Mouse (Mus musculus) ES-E14 (cell line): ENCODE results near the gene Ms4a6d.

Experiments used
- CHD2 ChIP-seq: IDR thresholded peaks from 2 replicates; pipeline ENCODE4 v1.6.1; 2014; ENCODE audit warnings: mild to moderate bottlenecking, low read depth, low read length, inconsistent platforms
- HCFC1 ChIP-seq: IDR thresholded peaks from 2 replicates; pipeline ENCODE4 v1.6.1; 2012; ENCODE audit warnings: low read length, inconsistent platforms, borderline replicate concordance; ENCODE audit not compliant: insufficient read depth
- MAFK ChIP-seq: IDR thresholded peaks from 2 replicates; pipeline ENCODE4 v1.6.1; 2014; ENCODE audit warnings: mild to moderate bottlenecking, low read depth, low read length, inconsistent platforms; ENCODE audit not compliant: insufficient read depth
- ZC3H11A ChIP-seq: IDR thresholded peaks from 2 replicates; pipeline ENCODE4 v1.6.1; 2012; ENCODE audit warnings: low read depth, mild to moderate bottlenecking, inconsistent platforms, low read length, borderline replicate concordance
- ZNF384 ChIP-seq: IDR thresholded peaks from 2 replicates; pipeline ENCODE4 v1.6.1; 2012; ENCODE audit warnings: low read depth, low read length, inconsistent platforms

DNA sequence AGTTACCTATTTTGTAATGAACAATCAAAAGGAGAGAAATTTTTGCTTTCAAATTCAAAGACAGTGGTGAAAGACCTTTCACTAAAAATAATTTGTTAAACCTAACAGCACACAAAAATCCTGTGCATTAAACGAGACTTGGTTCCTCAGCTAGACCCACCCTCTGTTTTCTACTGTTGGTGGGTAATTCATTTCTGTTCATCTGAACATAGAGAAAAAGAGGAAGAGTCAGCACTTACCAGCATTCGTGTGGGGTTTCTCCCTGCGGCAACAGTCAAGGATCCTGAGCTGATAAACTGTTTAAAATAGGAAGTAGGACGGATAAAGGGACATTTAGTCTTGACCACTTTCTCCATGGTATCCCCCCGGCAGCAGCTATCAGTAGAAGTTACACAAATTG is 30.9 kb upstream of the Ms4a6d start:
- TF ChIP-seq ZC3H11A = no peak
- TF ChIP-seq MAFK = no peak
- no peak for TF ChIP-seq ZNF384
- TF ChIP-seq CHD2 = no peak
- no peak for TF ChIP-seq HCFC1
